Mouse (Mus musculus): ENCODE results near the gene 1110004F10Rik. TPM values are rescaled to one million over a fixed set of nuclear protein-coding genes. Genes with fewer than 3 reads are reported as not detected.
A peak's percentile ranks its signal among the peaks of the same experiment; 100 is the strongest.
"Not testable (repeated sequence)": the region's sequence is repeated elsewhere in the genome, so short reads cannot be mapped to it uniquely, and the experiment has no call there.

The 1110004F10Rik gene
- total RNA-seq, 2 experiments from 2014 or later = 65.9 to 73.8 TPM

GRCm38 (mm10) chr7:116084366-116084765 lies 45.2 kb downstream of the 1110004F10Rik start, which contains the start of gene Gm4353:
Gene Gm4353 (minus strand): TSS chr7:116084635.
- intact Hi-C loops (cut with DNase I); DNase-seq: not testable (repeated sequence)

- intact Hi-C loops (cut with DNase I) = no loop called here
- DNase-seq = peak; percentile 98 to 99
Observed at GRCm38 (mm10) chr7:116092710-116093465, 53.7 kb downstream of the 1110004F10Rik start.

GRCm38 (mm10) chr7:116093466-116093850 lies 54.3 kb downstream of the 1110004F10Rik start:
- no peak for DNase-seq
- intact Hi-C loops (cut with DNase I) = no loop called here

- intact Hi-C loops (cut with DNase I) = no loop called here
- peak; percentile 31 to 41 for DNase-seq
Observed at GRCm38 (mm10) chr7:116099952-116100528, 60.8 kb downstream of the 1110004F10Rik start.

- DNase-seq = no peak
- intact Hi-C loops (cut with DNase I) = no loop called here
Observed at GRCm38 (mm10) chr7:116103091-116103490, 63.9 kb downstream of the 1110004F10Rik start.

- no peak for DNase-seq
- intact Hi-C loops (cut with DNase I) = no loop called here
Observed at GRCm38 (mm10) chr7:116110661-116111060, 71.5 kb downstream of the 1110004F10Rik start.

GRCm38 (mm10) chr7:116111546-116111945 lies 72.3 kb downstream of the 1110004F10Rik start:
- DNase-seq = no peak
- intact Hi-C loops (cut with DNase I) = no loop called here

- intact Hi-C loops (cut with DNase I) = no loop called here
- no peak for DNase-seq
Observed at GRCm38 (mm10) chr7:116115216-116115930, 76.2 kb downstream of the 1110004F10Rik start.

GRCm38 (mm10) chr7:116115991-116116390 lies 76.8 kb downstream of the 1110004F10Rik start:
- intact Hi-C loops (cut with DNase I) = no loop called here
- DNase-seq = no peak

- intact Hi-C loops (cut with DNase I) = no loop called here
- DNase-seq = no peak
Observed at GRCm38 (mm10) chr7:116119306-116119857, 80.2 kb downstream of the 1110004F10Rik start.

- no peak for DNase-seq
- intact Hi-C loops (cut with DNase I) = no loop called here
Observed at GRCm38 (mm10) chr7:116120737-116121136, 81.5 kb downstream of the 1110004F10Rik start.

- intact Hi-C loops (cut with DNase I) = no loop called here
Observed at GRCm38 (mm10) chr7:116121202-116121601, 82.0 kb downstream of the 1110004F10Rik start.

GRCm38 (mm10) chr7:116122981-116123596 lies 83.9 kb downstream of the 1110004F10Rik start:
- intact Hi-C loops (cut with DNase I) = no loop called here
- no peak for DNase-seq

More at GRCm38 (mm10) chr7:116121202-116121601, 82.0 kb downstream of the 1110004F10Rik start:
- no peak for DNase-seq

GRCm38 (mm10) chr7:116123597-116123985 lies 84.4 kb downstream of the 1110004F10Rik start:
- intact Hi-C loops (cut with DNase I) = no loop called here
- DNase-seq = no peak

- no peak for DNase-seq
- intact Hi-C loops (cut with DNase I) = no loop called here
Observed at GRCm38 (mm10) chr7:116124057-116124456, 84.9 kb downstream of the 1110004F10Rik start.

GRCm38 (mm10) chr7:116125671-116126070 lies 86.5 kb downstream of the 1110004F10Rik start:
- DNase-seq = no peak
- intact Hi-C loops (cut with DNase I) = no loop called here

- DNase-seq = no peak
- intact Hi-C loops (cut with DNase I) = no loop called here
Observed at GRCm38 (mm10) chr7:116127052-116127451, 87.9 kb downstream of the 1110004F10Rik start.

GRCm38 (mm10) chr7:116128286-116128685 lies 89.1 kb downstream of the 1110004F10Rik start:
- intact Hi-C loops (cut with DNase I) = no loop called here

GRCm38 (mm10) chr7:116129374-116129773 lies 90.2 kb downstream of the 1110004F10Rik start:
- intact Hi-C loops (cut with DNase I) = no loop called here
- no peak for DNase-seq

More at GRCm38 (mm10) chr7:116128286-116128685, 89.1 kb downstream of the 1110004F10Rik start:
- peak in 1 of 2 experiments; percentile 25 for DNase-seq

GRCm38 (mm10) chr7:116131390-116131789 lies 92.2 kb downstream of the 1110004F10Rik start:
- peak; percentile 21 to 27 for DNase-seq
- intact Hi-C loops (cut with DNase I) = loop anchor here (5.0 kb wide), 1 partner anchor 191 kb away; no protein-coding TSS in a partner anchor

Data from heart, postnatal 10 days (tissue).